Mouse (Mus musculus) neural tube, embryonic 10.5 days (tissue): Measurements from ENCODE around the gene Zbtb49.

ENCODE experiments used
- DNase-seq: peaks from one replicate; pipeline ENCODE4 v3.0.0-alpha.2; 2017; ENCODE audit warnings: low spot score; ENCODE audit errors: extremely low spot score

Gene Zbtb49

DNA sequence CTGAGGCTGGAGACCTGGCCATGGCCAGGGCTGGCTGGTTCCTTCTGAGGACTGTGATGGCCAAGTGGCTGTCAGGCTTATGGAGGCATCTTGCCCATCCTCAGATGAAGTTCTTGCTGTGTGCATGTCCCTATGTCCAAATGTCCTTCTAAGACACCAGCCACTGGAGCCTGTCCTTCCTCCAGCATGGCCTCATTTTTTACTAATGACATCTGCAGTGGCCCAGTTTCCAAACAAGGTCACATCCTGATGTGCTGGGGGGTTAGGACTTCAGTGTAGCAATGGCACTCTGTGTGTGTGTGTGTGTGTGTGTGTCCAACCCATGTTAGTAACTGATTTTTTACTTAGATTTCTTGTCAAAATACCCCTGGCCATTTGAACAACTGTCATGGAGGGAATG lies 24.3 kb downstream of the Zbtb49 start:
- DNase-seq, result no peak

DNA sequence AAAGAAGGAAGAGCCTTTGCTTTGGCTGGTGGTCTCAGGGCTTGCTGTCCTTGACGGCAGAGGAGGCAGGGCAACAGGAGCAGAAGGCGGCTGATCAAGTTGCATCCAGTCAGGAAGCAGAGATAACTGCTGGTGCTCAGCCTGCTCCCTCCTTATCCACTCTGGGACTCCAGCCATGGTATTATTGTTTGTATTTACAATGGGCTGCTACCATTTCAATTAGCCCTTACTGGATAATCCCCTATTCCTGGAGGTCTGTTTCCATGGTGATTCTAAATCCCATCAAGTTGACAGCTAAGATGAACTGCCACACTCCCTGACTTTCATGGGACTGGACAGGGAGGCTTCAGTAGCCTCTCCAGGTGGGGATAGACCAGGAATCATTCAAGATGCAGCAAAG lies 25.3 kb downstream of the Zbtb49 start:
- DNase-seq, result no peak

DNA sequence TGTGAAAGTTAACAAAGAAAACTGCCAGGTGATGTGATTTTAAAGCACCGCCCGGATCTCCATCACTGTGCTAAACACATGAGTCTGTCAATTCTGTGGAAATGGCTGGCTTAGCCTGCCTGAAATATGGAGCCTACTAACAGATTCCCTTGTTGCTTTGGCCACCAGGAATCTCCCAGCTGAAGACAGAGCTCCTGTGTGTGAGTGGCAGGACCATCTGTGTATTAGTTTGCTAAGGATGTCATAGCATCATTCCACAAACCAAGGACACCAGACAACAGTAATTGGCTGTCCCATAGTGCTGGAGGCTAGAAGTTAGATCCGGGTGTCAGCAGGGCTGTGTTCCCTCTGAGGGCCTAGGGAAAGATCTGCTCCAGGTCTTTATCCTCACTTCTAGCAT lies 29.4 kb downstream of the Zbtb49 start:
- DNase-seq, result no peak

DNA sequence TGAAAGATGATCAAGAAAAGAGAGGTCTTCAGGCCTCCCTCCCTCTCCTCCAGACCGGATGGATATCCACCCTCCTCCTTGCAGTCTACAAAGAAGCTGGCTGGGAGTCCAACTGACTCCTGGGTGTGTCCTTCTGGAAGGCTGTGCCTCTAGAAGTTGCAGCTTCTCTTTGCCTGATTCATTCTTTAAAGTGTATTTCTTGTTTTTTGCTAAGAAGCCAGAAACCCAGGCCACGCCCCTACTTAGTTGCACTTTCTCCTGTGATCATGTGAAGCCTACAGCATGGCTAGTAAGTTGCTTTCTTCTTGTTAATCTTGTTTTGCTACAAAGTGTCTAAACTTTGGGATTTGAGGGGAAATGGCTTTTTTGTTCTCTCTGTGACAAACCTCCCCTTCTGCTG lies 33.3 kb downstream of the Zbtb49 start:
- no peak for DNase-seq

GRCm38 (mm10) chr5:38184688-38185285 lies 35.5 kb downstream of the Zbtb49 start:
- DNase-seq, result no peak

GRCm38 (mm10) chr5:38174256-38174912 lies 45.9 kb downstream of the Zbtb49 start:
- no peak for DNase-seq

GRCm38 (mm10) chr5:38173766-38174165 lies 46.5 kb downstream of the Zbtb49 start:
- no peak for DNase-seq

GRCm38 (mm10) chr5:38168497-38168896 lies 51.8 kb downstream of the Zbtb49 start:
- no peak for DNase-seq

GRCm38 (mm10) chr5:38159634-38160413 lies 60.4 kb downstream of the Zbtb49 start, which contains the start of gene Nsg1:
Gene Nsg1 (minus strand): TSS chr5:38159907.
- DNase-seq, result no peak

DNA sequence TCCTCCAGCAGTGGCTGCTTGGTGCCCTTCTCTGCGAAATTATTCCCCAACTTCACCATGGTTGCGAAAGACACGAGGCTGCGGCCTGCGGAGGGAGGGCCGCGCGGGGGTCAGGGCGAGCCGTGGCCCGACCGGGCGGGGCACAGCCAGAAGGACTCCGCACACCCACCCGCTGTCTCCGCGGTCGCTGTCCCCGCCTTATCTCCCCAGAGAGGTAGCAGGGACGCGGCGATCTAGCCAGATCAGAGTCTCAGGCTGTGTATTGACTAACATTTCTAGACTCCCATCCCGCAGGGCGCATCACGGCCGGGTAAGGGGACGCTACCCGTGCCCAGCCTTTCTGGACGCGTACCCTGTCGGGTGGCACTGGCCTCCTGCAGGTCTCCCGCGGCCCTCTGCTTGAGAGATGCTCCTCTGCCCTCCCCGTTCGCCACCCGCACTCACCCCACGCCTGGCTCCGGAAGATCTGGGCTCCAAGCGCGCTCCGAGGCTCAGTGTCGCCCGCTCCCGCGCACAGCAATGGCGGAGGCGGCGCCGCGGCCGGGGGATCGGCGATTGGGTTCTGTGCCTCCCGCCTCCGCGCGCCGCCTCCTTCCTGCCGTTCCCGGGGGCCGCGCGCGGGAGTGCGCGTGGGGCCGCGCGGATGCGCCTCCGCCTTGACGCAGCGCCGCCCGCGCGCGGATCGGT lies 61.2 kb downstream of the Zbtb49 start:
- peak; percentile 76 for DNase-seq

- DNase-seq, result no peak
Observed at GRCm38 (mm10) chr5:38158501-38158946, 61.7 kb downstream of the Zbtb49 start.

- DNase-seq, result no peak
Observed at GRCm38 (mm10) chr5:38157481-38158020, 62.7 kb downstream of the Zbtb49 start.

DNA sequence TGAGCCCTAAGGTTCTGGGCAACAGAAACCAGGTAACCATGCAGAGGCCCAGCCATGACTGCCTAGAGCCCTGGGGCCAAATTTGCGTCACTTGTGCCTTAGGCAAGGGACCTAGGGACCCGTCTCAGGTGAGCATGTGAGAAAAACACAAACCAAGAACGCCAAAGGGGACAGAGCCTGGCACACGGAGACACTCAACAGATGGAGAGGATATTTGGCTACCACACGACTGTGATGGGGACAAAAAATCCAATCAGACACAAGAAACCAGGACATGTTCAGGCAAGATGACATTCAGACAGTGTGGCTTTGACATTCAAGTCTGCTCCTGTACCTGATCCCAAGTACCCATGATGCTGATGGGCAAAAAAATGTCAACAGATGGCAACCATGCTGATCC lies 66.6 kb downstream of the Zbtb49 start:
- no peak for DNase-seq

- no peak for DNase-seq
Observed at GRCm38 (mm10) chr5:38152201-38153108, 67.8 kb downstream of the Zbtb49 start.

GRCm38 (mm10) chr5:38151264-38151663 lies 69.0 kb downstream of the Zbtb49 start:
- no peak for DNase-seq

- no peak for DNase-seq
Observed at GRCm38 (mm10) chr5:38146524-38146923, 73.7 kb downstream of the Zbtb49 start.

- DNase-seq, result no peak
Observed at GRCm38 (mm10) chr5:38140893-38141292, 79.4 kb downstream of the Zbtb49 start.
